Mouse (Mus musculus): ENCODE measurements around the gene Mmp20. TPM values are rescaled to one million over a fixed set of nuclear protein-coding genes. Genes with fewer than 3 reads are reported as not detected.

Gene Mmp20
- total RNA-seq, 2 experiments from 2014 or later: not detected

- H3K4me3 ChIP-seq: no peak overlapping the region
- DNase-seq (ENCODE audit: low spot score in 2 of 2): no peak
- no peak for TF ChIP-seq CTCF (conservative IDR thresholded peaks at IDR 0.05)
Measured at GRCm38 (mm10) chr9:7657946-7658345, 29.9 kb downstream of the Mmp20 start.

GRCm38 (mm10) chr9:7659469-7660020 lies 31.5 kb downstream of the Mmp20 start:
- H3K27ac ChIP-seq: no peak overlapping the region
- H3K4me3 ChIP-seq: no peak overlapping the region
- no peak for TF ChIP-seq CTCF (conservative IDR thresholded peaks at IDR 0.05)
- no peak for DNase-seq (ENCODE audit: low spot score in 2 of 2)

More at GRCm38 (mm10) chr9:7657946-7658345, 29.9 kb downstream of the Mmp20 start:
- no peak overlapping the region for H3K27ac ChIP-seq

- DNase-seq (ENCODE audit: low spot score in 2 of 2): no peak
- H3K4me3 ChIP-seq: no peak overlapping the region
- no peak overlapping the region for H3K27ac ChIP-seq
- TF ChIP-seq CTCF (conservative IDR thresholded peaks at IDR 0.05): no peak
Measured at GRCm38 (mm10) chr9:7661371-7661770, 33.3 kb downstream of the Mmp20 start.

- Histone ChIP-seq H3K4me3 (no peak overlapping the region), H3K27ac (no peak overlapping the region)
- DNase-seq (ENCODE audit: low spot score in 2 of 2): no peak
- TF ChIP-seq CTCF (conservative IDR thresholded peaks at IDR 0.05): no peak
Measured at GRCm38 (mm10) chr9:7669674-7670073, 41.6 kb downstream of the Mmp20 start.

GRCm38 (mm10) chr9:7672985-7673384 lies 45.0 kb downstream of the Mmp20 start:
- DNase-seq (ENCODE audit: low spot score in 2 of 2): no peak
- no peak overlapping the region for H3K4me3 ChIP-seq
- no peak for TF ChIP-seq CTCF (conservative IDR thresholded peaks at IDR 0.05)
- no peak overlapping the region for H3K27ac ChIP-seq

- DNase-seq (ENCODE audit: low spot score in 2 of 2): no peak
- TF ChIP-seq CTCF (conservative IDR thresholded peaks at IDR 0.05): no peak
- Histone ChIP-seq H3K27ac (no peak overlapping the region), H3K4me3 (no peak overlapping the region)
Measured at GRCm38 (mm10) chr9:7678154-7678837, 50.3 kb downstream of the Mmp20 start.

- DNase-seq (ENCODE audit: low spot score in 2 of 2): no peak
- H3K27ac ChIP-seq: no peak overlapping the region
- H3K4me3 ChIP-seq: no peak overlapping the region
- no peak for TF ChIP-seq CTCF (conservative IDR thresholded peaks at IDR 0.05)
Measured at GRCm38 (mm10) chr9:7682081-7682618, 54.1 kb downstream of the Mmp20 start.

GRCm38 (mm10) chr9:7686024-7686423 lies 58.0 kb downstream of the Mmp20 start:
- Histone ChIP-seq H3K4me3 (no peak overlapping the region), H3K27ac (no peak overlapping the region)
- TF ChIP-seq CTCF (conservative IDR thresholded peaks at IDR 0.05): no peak
- no peak for DNase-seq (ENCODE audit: low spot score in 2 of 2)

GRCm38 (mm10) chr9:7689799-7690198 lies 61.8 kb downstream of the Mmp20 start:
- DNase-seq (ENCODE audit: low spot score in 2 of 2): no peak
- no peak for TF ChIP-seq CTCF (conservative IDR thresholded peaks at IDR 0.05)
- H3K27ac ChIP-seq: no peak overlapping the region
- H3K4me3 ChIP-seq: no peak overlapping the region

- TF ChIP-seq CTCF (conservative IDR thresholded peaks at IDR 0.05): no peak
Measured at GRCm38 (mm10) chr9:7691790-7692189, 63.8 kb downstream of the Mmp20 start, which contains the start of gene Mmp7. Gene Mmp7 (plus strand): TSS chr9:7692090.

GRCm38 (mm10) chr9:7693961-7694360 lies 65.9 kb downstream of the Mmp20 start:
- Histone ChIP-seq H3K4me3 (no peak overlapping the region), H3K27ac (no peak overlapping the region)
- TF ChIP-seq CTCF (conservative IDR thresholded peaks at IDR 0.05): no peak
- no peak for DNase-seq (ENCODE audit: low spot score in 2 of 2)

More at GRCm38 (mm10) chr9:7691790-7692189, 63.8 kb downstream of the Mmp20 start, which contains the start of gene Mmp7:
- no peak for DNase-seq (ENCODE audit: low spot score in 2 of 2)
- Histone ChIP-seq H3K27ac (no peak within 1 kb of the TSS), H3K4me3 (no peak within 1 kb of the TSS)

GRCm38 (mm10) chr9:7695646-7696045 lies 67.6 kb downstream of the Mmp20 start:
- no peak for DNase-seq (ENCODE audit: low spot score in 2 of 2)
- TF ChIP-seq CTCF (conservative IDR thresholded peaks at IDR 0.05): no peak
- Histone ChIP-seq H3K4me3 (no peak overlapping the region), H3K27ac (no peak overlapping the region)

GRCm38 (mm10) chr9:7708698-7709097 lies 80.7 kb downstream of the Mmp20 start:
- H3K27ac ChIP-seq: no peak overlapping the region
- DNase-seq (ENCODE audit: low spot score in 2 of 2): no peak
- H3K4me3 ChIP-seq: no peak overlapping the region
- TF ChIP-seq CTCF (conservative IDR thresholded peaks at IDR 0.05): no peak

GRCm38 (mm10) chr9:7711196-7711595 lies 83.2 kb downstream of the Mmp20 start:
- H3K27ac ChIP-seq: no peak overlapping the region
- DNase-seq (ENCODE audit: low spot score in 2 of 2): no peak
- H3K4me3 ChIP-seq: no peak overlapping the region
- TF ChIP-seq CTCF (conservative IDR thresholded peaks at IDR 0.05): no peak
